Mouse (Mus musculus) lung, embryonic 14.5 days (tissue): Measurements from ENCODE around the gene Ces2a. TPM values are rescaled to one million over a fixed set of nuclear protein-coding genes. Genes with fewer than 3 reads are reported as not detected.
A peak's percentile ranks its signal among the peaks of the same experiment; 100 is the strongest.

Source experiments
- ATAC-seq: fragments of 200-750 bp; cut with Nextera tagmentation; 2 replicates; pipeline ENCODE4 v1.8.0; 2017; ENCODE audit warnings: mild to moderate bottlenecking, moderate TSS enrichment, moderate library complexity; ENCODE audit not compliant: insufficient read depth
- DNase-seq: peaks from one replicate; pipeline ENCODE4 v3.0.0-alpha.2; 2015
- H3K27ac ChIP-seq: fragments of 300-500 bp; sonication (generic); 2 replicates; pipeline ENCODE4 v1.5.1; 2014; ENCODE audit warnings: low read depth, mild to moderate bottlenecking, moderate library complexity
- H3K27me3 ChIP-seq: fragments of 300-500 bp; sonication (generic); 2 replicates; pipeline ENCODE4 v1.6.1; 2014; ENCODE audit warnings: low read length, control low read depth; ENCODE audit not compliant: insufficient read depth
- H3K36me3 ChIP-seq: fragments of 300-500 bp; sonication (generic); 2 replicates; pipeline ENCODE4 v1.6.1; 2014; ENCODE audit warnings: control low read depth; ENCODE audit not compliant: insufficient read depth
- H3K4me1 ChIP-seq: fragments of 300-500 bp; sonication (generic); 2 replicates; pipeline ENCODE4 v1.6.1; 2014; ENCODE audit warnings: antibody characterized with exemption, control low read depth; ENCODE audit not compliant: insufficient read depth
- H3K4me2 ChIP-seq: fragments of 300-500 bp; sonication (generic); 2 replicates; pipeline ENCODE4 v1.6.1; 2014; ENCODE audit warnings: mild to moderate bottlenecking
- H3K4me3 ChIP-seq: fragments of 300-500 bp; sonication (generic); 2 replicates; pipeline ENCODE4 v1.5.1; 2014; ENCODE audit warnings: low read depth, low read length
- H3K9ac ChIP-seq: fragments of 300-500 bp; sonication (generic); 2 replicates; pipeline ENCODE4 v1.6.1; 2014
- H3K9me3 ChIP-seq: fragments of 300-500 bp; sonication (generic); 2 replicates; pipeline ENCODE4 v1.6.1; 2016; ENCODE audit warnings: low read depth, low read length, control low read depth
- CTCF ChIP-seq: IDR thresholded peaks from 2 replicates; pipeline ENCODE4 v1.5.1; 2016; ENCODE audit warnings: antibody characterized with exemption, low read depth
- WGBS: fragments of 180-500 bp; shearing (Covaris S2); extraction: QIAGEN DNeasy Blood & Tissue Kit; methylation state at CpG from one replicate; pipeline ENCODE4 v1.1.7; 2014; 5-methylcytosine and 5-hydroxymethylcytosine counted together
- microRNA-seq: library from miRNA; unstranded; fragments of <30 nt; microRNA quantifications from one replicate; pipeline ENCODE4, GENCODE M21; 2016; ENCODE audit warnings: borderline number of aligned reads
- polyA plus RNA-seq: library from polyadenylated mRNA; unstranded; fragments of >200 nt; fragmentation: Nextera tagmentation; extraction: Ambion mirVana; gene quantifications from 2 replicates; pipeline ENCODE4 v1.2.1, GENCODE M21; 2014

Ces2a gene
- polyA plus RNA-seq, 1 experiment from 2014 or later: not detected

DNA sequence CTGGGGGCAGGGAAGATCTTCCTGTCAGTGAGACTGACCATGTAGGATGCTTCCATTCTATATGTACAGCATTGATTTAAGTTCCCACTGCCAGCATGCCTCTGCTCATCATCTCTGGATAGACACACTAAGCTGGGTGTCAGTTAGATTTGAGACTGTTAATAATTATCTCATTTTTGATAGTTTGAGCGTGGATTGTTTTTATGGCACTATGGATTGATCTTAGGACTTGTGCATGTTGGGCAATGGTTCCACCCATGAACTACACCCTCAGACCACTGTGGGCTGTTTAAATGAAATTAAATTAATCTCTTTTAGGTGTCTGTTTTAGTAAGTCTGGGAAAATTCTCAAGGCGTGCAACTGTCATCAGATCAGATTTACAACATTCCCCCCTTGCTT lies 55.1 kb downstream of the Ces2a start:
- H3K36me3 ChIP-seq: no peaks in the 10 kb centered on the region
- DNase-seq: no peak
- no peak overlapping the region for H3K27ac ChIP-seq
- H3K9ac ChIP-seq: no peak overlapping the region
- WGBS: 92% methylated on average over 2 of the region's 2 CpGs
- no peak for TF ChIP-seq CTCF
- no peaks in the 10 kb centered on the region for H3K4me1 ChIP-seq
- ATAC-seq: no peak
- no peak overlapping the region for H3K4me3 ChIP-seq
- H3K27me3 ChIP-seq: no peaks in the 10 kb centered on the region
- H3K4me2 ChIP-seq: no peak overlapping the region
- no peaks in the 10 kb centered on the region for H3K9me3 ChIP-seq

- Histone ChIP-seq H3K9me3 (no peaks in the 10 kb centered on the region), H3K4me3 (no peak overlapping the region), H3K27ac (no peak overlapping the region), H3K4me1 (no peaks in the 10 kb centered on the region), H3K4me2 (no peak overlapping the region), H3K27me3 (no peaks in the 10 kb centered on the region), H3K36me3 (no peaks in the 10 kb centered on the region), H3K9ac (no peak overlapping the region)
- no peak for ATAC-seq
- 51% methylated on average over 3 of the region's 3 CpGs for WGBS
- peak; percentile 48 for TF ChIP-seq CTCF
- DNase-seq: peak; percentile 62
Observed at GRCm38 (mm10) chr8:104789886-104790680, 56.3 kb downstream of the Ces2a start.

Small RNAs within 50 kb of the gene (microRNA-seq; reads per million reads assigned to microRNA genes)
- gene Gm44328: not detected

Other genes starting within 250 kb of the Ces2a start
- gene Terb1, start 224.1 kb upstream of the Ces2a start, polyA plus RNA-seq: 0.14 and 0.18 TPM in 2 replicates
- gene Nae1, start 199.4 kb upstream of the Ces2a start, polyA plus RNA-seq: 97.2 and 98.1 TPM in 2 replicates
- gene Car7, start 199.3 kb upstream of the Ces2a start, polyA plus RNA-seq: 0.32 and 0.45 TPM in 2 replicates
- 10.3 and 11.0 TPM in 2 replicates for gene Pdp2, start 142.6 kb upstream of the Ces2a start, polyA plus RNA-seq
- 32.2 and 33.7 TPM in 2 replicates for gene Cdh16, start 109.6 kb upstream of the Ces2a start, polyA plus RNA-seq
- gene Rrad, start 102.7 kb upstream of the Ces2a start, polyA plus RNA-seq: 10.1 and 14.1 TPM in 2 replicates
- gene Ciao2b, start 92.0 kb upstream of the Ces2a start, polyA plus RNA-seq: 88.3 and 88.4 TPM in 2 replicates
- gene Ces2b, start 97.6 kb downstream of the Ces2a start, polyA plus RNA-seq: 0.58 and 0.84 TPM in 2 replicates
- not detected in 2 replicates for gene Ces2c, start 113.1 kb downstream of the Ces2a start, polyA plus RNA-seq
- gene Ces2e, start 192.3 kb downstream of the Ces2a start, polyA plus RNA-seq: 0.12 and 0.14 TPM in 2 replicates
- gene Ces2f, start 213.4 kb downstream of the Ces2a start, polyA plus RNA-seq: not detected in 2 replicates
- gene Ces2g, start 227.7 kb downstream of the Ces2a start, polyA plus RNA-seq: 0.84 and 1.5 TPM in 2 replicates